22 mouse cellular contexts compared by ENCODE assay signal in the genomic region with DNA sequence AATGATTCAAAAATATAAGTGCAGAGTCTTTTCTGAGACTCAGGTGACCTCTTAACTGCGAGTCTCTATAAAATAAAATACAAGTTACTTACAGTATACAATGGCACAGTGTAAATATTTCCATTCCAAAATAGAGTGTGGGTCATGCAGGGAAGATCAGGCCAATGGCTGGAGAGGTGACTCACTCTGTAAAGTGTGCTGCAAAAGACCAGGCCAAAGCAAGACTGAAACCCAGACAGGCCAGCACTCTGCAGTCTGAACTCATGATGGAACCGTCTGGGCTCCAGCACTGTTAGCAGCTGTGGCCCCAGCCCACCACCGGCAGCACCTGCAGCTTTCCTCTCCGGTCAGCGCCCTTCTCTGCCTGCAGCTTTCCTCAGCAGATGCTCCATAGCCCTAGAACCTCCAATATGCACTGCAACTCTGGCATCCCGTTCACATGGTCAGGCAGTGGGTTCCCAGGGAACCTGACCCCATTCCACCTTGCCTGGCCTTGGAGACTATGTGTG. TPM values are rescaled to one million over a fixed set of nuclear protein-coding genes. Genes with fewer than 3 reads are reported as not detected.
DNase-seq lines count a peak whose midpoint lies in the region; ATAC-seq and TF ChIP-seq lines count a peak whose summit lies in the region.
"Had no signal": no experiment of that assay in that cellular context is flagged by ENCODE, and none has a peak within 500 bp of the region (broad histone marks: within the 10 kb centered on the region; RNA-seq: fewer than 3 reads in every experiment).

No protein-coding gene starts in this region.

- no peak for DNase-seq in gastrocnemius, adult 2 months
- no peak for DNase-seq in gastrocnemius, adult 8-10 months (ENCODE audit: low spot score in 2 of 2)
- DNase-seq in heart, embryonic 10.5 days (ENCODE audit: low spot score) = no peak
- peak; percentile 21 for DNase-seq in adipocyte (ENCODE audit: low spot score)
- no peak for DNase-seq in right cerebral cortex, postnatal 10 days (ENCODE audit: low spot score in 2 of 2)
- no peak for DNase-seq in ovary, adult 18-20 months (ENCODE audit: low spot score)
- DNase-seq: adrenal gland, postnatal 14 days; cerebellum, adult 18-20 months; cerebellum, adult 9-11 months; forebrain, postnatal 0 days; gastrocnemius, postnatal 36 days; kidney, adult 18-20 months had no signal

- no peak overlapping the region for H3K4me3 ChIP-seq in gastrocnemius, adult 2 months
- H3K4me3 ChIP-seq in heart, embryonic 15.5 days = no peak overlapping the region
- H3K4me3 ChIP-seq in heart, embryonic 10.5 days = no peak overlapping the region
- H3K4me3 ChIP-seq in myocyte = no peak overlapping the region
- H3K4me3 ChIP-seq: embryonic facial prominence, embryonic 15.5 days; erythroblast, embryonic 14.5 days; hindbrain, embryonic 10.5 days; intestine, embryonic 15.5 days had no signal

- peak overlapping the region; percentile 96 for H3K27ac ChIP-seq in gastrocnemius, adult 2 months
- H3K27ac ChIP-seq in heart, embryonic 15.5 days = 0 out of 2 replicates have a peak overlapping the region, but pooled peaks have one; percentile 63
- no peak overlapping the region; the same call in 1 of the 2 replicates for H3K27ac ChIP-seq in heart, embryonic 10.5 days
- H3K27ac ChIP-seq: embryonic facial prominence, embryonic 15.5 days; hindbrain, embryonic 10.5 days; hindbrain, embryonic 14.5 days had no signal

- no peak for TF ChIP-seq CTCF in gastrocnemius, adult 2 months (IDR thresholded peaks at IDR 0.05)

- H3ac ChIP-seq in myocyte (ENCODE audit: control insufficient read depth, insufficient read length) = no peak overlapping the region

- no peaks in the 10 kb centered on the region for H3K27me3 ChIP-seq in heart, embryonic 15.5 days
- no peaks in the 10 kb centered on the region for H3K27me3 ChIP-seq in heart, embryonic 10.5 days (ENCODE audit: insufficient read depth, poor library complexity, severe bottlenecking)
- H3K27me3 ChIP-seq in myocyte (ENCODE audit: control insufficient read depth, insufficient read depth, insufficient read length) = no peaks in the 10 kb centered on the region
- H3K27me3 ChIP-seq: CH12.LX; embryonic facial prominence, embryonic 15.5 days; intestine, embryonic 15.5 days had no signal

- H3K4me1 ChIP-seq in heart, embryonic 15.5 days (replicated peaks) = peaks cover 37% of the 10 kb centered on the region
- H3K4me1 ChIP-seq in heart, embryonic 10.5 days = peaks cover 36% of the 10 kb centered on the region

- no peak overlapping the region for H3K4me2 ChIP-seq in heart, embryonic 15.5 days
- peak overlapping the region; percentile 5 for H3K4me2 ChIP-seq in myocyte (ENCODE audit: low read depth)
- H3K4me2 ChIP-seq: embryonic facial prominence, embryonic 15.5 days; hindbrain, embryonic 14.5 days; intestine, embryonic 15.5 days had no signal

- H3K79me2 ChIP-seq in myocyte (ENCODE audit: control insufficient read depth, insufficient read depth) = peaks cover 10% of the 10 kb centered on the region

- whole genome bisulfite sequencing in heart, embryonic 15.5 days = 84% methylated on average over 6 of the region's 6 CpGs
- 82% methylated on average over 6 of the region's 6 CpGs for whole genome bisulfite sequencing in heart, embryonic 10.5 days

- TF ChIP-seq POLR2A in myocyte (IDR thresholded peaks at IDR 0.05; ENCODE audit: insufficient read length, low read depth) = peak; percentile 40

- H3K9ac ChIP-seq in heart, embryonic 15.5 days = no peak overlapping the region; the same call in 1 of the 2 replicates
- H3K9ac ChIP-seq: embryonic facial prominence, embryonic 15.5 days; forebrain, postnatal 0 days; hindbrain, embryonic 14.5 days; intestine, embryonic 15.5 days had no signal

- intact Hi-C loops in gastrocnemius, adult 2 months (cut with DNase I) = no loop called here

- ATAC-seq in heart, embryonic 15.5 days (replicated peaks; ENCODE audit: insufficient number of reproducible peaks, insufficient read depth, low FRiP score, low read depth) = no peak
- ATAC-seq: forebrain, postnatal 0 days; intestine, embryonic 15.5 days had no signal

- H3K36me3 ChIP-seq in heart, embryonic 15.5 days = no peaks in the 10 kb centered on the region
- H3K36me3 ChIP-seq in heart, embryonic 10.5 days = peaks cover under 1% of the 10 kb centered on the region; the same call in 1 of the 2 replicates
- no peaks in the 10 kb centered on the region for H3K36me3 ChIP-seq in myocyte (ENCODE audit: control insufficient read depth, insufficient read depth)
- H3K36me3 ChIP-seq: embryonic facial prominence, embryonic 15.5 days; hindbrain, embryonic 10.5 days; intestine, embryonic 15.5 days had no signal

- no peaks in the 10 kb centered on the region for H3K9me3 ChIP-seq in heart, embryonic 15.5 days (replicated peaks)
- no peaks in the 10 kb centered on the region for H3K9me3 ChIP-seq in heart, embryonic 10.5 days
- H3K9me3 ChIP-seq: embryonic facial prominence, embryonic 15.5 days; hindbrain, embryonic 10.5 days; intestine, embryonic 15.5 days had no signal

TF ChIP-seq in myocyte, 11 proteins besides CTCF, POLR2A, EP300 and RAD21:
- TF ChIP-seq REST (IDR thresholded peaks at IDR 0.05; ENCODE audit: insufficient read depth, insufficient read length) (no peak), MYOG (IDR thresholded peaks at IDR 0.05; ENCODE audit: control insufficient read depth in 1 of 3, insufficient read depth in 1 of 3, insufficient read length in 2 of 3, low read depth in 2 of 3) (peak in 2 of 3 experiments; percentile 57 to 84), MAX (IDR thresholded peaks at IDR 0.05; ENCODE audit: low read depth) (no peak), TCF12 (IDR thresholded peaks at IDR 0.05; ENCODE audit: insufficient read depth, poor library complexity, severe bottlenecking) (no peak), TCF3 (IDR thresholded peaks at IDR 0.05; ENCODE audit: insufficient read length, low read depth) (no peak), USF1 (IDR thresholded peaks at IDR 0.05; ENCODE audit: low read depth) (no peak), SRF (IDR thresholded peaks at IDR 0.05; ENCODE audit: control insufficient read depth, insufficient read length, low read depth) (no peak), CEBPB (IDR thresholded peaks at IDR 0.05; ENCODE audit: insufficient read depth, poor library complexity, severe bottlenecking) (no peak), E2F4 (IDR thresholded peaks at IDR 0.05; ENCODE audit: insufficient read depth) (no peak), MYOD1 (IDR thresholded peaks at IDR 0.05; ENCODE audit: control insufficient read depth in 1 of 3, insufficient read length in 2 of 3, low read depth in 2 of 3) (peak in 2 of 3 experiments; percentile 59 to 90), POLR2AphosphoS2 (IDR thresholded peaks at IDR 0.05; ENCODE audit: insufficient read length, low read depth) (peak; percentile 44)

RNA-seq across cellular contexts. Expression of a gene that starts 3.5 kb away (rescaled TPM):
- total RNA-seq in gastrocnemius, adult 2 months (2021) = 10 to 100 TPM; 25.6 to 33.7 TPM
- total RNA-seq in gastrocnemius, adult 8-10 months (2022) = 10 to 100 TPM; 18.8 to 34.0 (median 26.1) TPM
- polyA plus RNA-seq in heart, embryonic 15.5 days (2015; fragmentation: Nextera tagmentation; extraction: Ambion mirVana) = 134 and 159 TPM in 2 replicates
- 174 and 196 TPM in 2 replicates for polyA plus RNA-seq in heart, embryonic 10.5 days (2016; fragmentation: Nextera tagmentation; extraction: Ambion mirVana)
- polyA plus RNA-seq in myocyte (2012; fragmentation: generic; extraction: Trizol) = 99.1 TPM

RNA-seq across cellular contexts. Expression of a gene that starts 30.6 kb away (rescaled TPM):
- total RNA-seq in gastrocnemius, adult 2 months (2021) = not detected
- not detected for total RNA-seq in gastrocnemius, adult 8-10 months (2022)
- polyA plus RNA-seq in heart, embryonic 15.5 days (2015; fragmentation: Nextera tagmentation; extraction: Ambion mirVana) = 0.44 and 1.1 TPM in 2 replicates
- 0.27 and 0.28 TPM in 2 replicates for polyA plus RNA-seq in heart, embryonic 10.5 days (2016; fragmentation: Nextera tagmentation; extraction: Ambion mirVana)
- polyA plus RNA-seq in myocyte (2012; fragmentation: generic; extraction: Trizol) = 0.17 TPM
- total RNA-seq: CH12.LX; gastrocnemius, adult 18-20 months had no signal

RNA-seq across cellular contexts. Expression of a gene that starts 39.6 kb away (rescaled TPM):
- total RNA-seq in gastrocnemius, adult 2 months (2021) = 10 to 100 TPM; 24.8 to 27.0 TPM
- 10 to 100 TPM; 22.5 to 28.5 (median 25.7) TPM for total RNA-seq in gastrocnemius, adult 8-10 months (2022)
- 37.2 and 42.1 TPM in 2 replicates for polyA plus RNA-seq in heart, embryonic 15.5 days (2015; fragmentation: Nextera tagmentation; extraction: Ambion mirVana)
- 40.0 and 54.7 TPM in 2 replicates for polyA plus RNA-seq in heart, embryonic 10.5 days (2016; fragmentation: Nextera tagmentation; extraction: Ambion mirVana)
- 59.7 TPM for polyA plus RNA-seq in myocyte (2012; fragmentation: generic; extraction: Trizol)

RNA-seq across cellular contexts. Expression of a gene that starts 40.4 kb away (rescaled TPM):
- not detected for total RNA-seq in gastrocnemius, adult 2 months (2021)
- total RNA-seq in gastrocnemius, adult 8-10 months (2022) = not detected
- polyA plus RNA-seq in heart, embryonic 15.5 days (2015; fragmentation: Nextera tagmentation; extraction: Ambion mirVana) = 0.09 and 0.47 TPM in 2 replicates
- 0.19 and 0.37 TPM in 2 replicates for polyA plus RNA-seq in heart, embryonic 10.5 days (2016; fragmentation: Nextera tagmentation; extraction: Ambion mirVana)
- polyA plus RNA-seq in myocyte (2012; fragmentation: generic; extraction: Trizol) = 0.06 TPM
- total RNA-seq: gastrocnemius, adult 18-20 months; gastrocnemius, postnatal 36 days; heart, postnatal 25 days had no signal
- polyA plus RNA-seq: erythroblast, embryonic 14.5 days had no signal
